Mouse (Mus musculus): ENCODE measurements around the gene Cd72.

- no peak for TF ChIP-seq CTCF (IDR thresholded peaks at IDR 0.05; ENCODE audit: low read depth, low read length)
- TF ChIP-seq POLR2A (IDR thresholded peaks at IDR 0.05; ENCODE audit: extremely low read depth, insufficient read depth, low read length) = no peak
Measured at GRCm38 (mm10) chr4:43457124-43457523, 2.7 kb upstream of the Cd72 start.

All from liver, adult 2 months (tissue).